Mouse (Mus musculus) midbrain, postnatal 0 days (tissue): Measurements from ENCODE around the gene 5730522E02Rik. TPM values are rescaled to one million over a fixed set of nuclear protein-coding genes. Genes with fewer than 3 reads are reported as not detected.

Source experiments
- ATAC-seq: fragments of 200-750 bp; cut with Nextera tagmentation; 2 replicates; pipeline ENCODE4 v1.8.0; 2017; ENCODE audit warnings: moderate number of reproducible peaks, mild to moderate bottlenecking, moderate TSS enrichment, moderate library complexity; ENCODE audit not compliant: low FRiP score
- DNase-seq: peaks from one replicate; pipeline ENCODE4 v3.0.0-alpha.2; 2015; ENCODE audit warnings: low spot score
- H3K27ac ChIP-seq: fragments of 300-500 bp; sonication (generic); 2 replicates; pipeline ENCODE4 v1.5.1; 2014; ENCODE audit warnings: low read depth, mild to moderate bottlenecking, low read length, mixed read lengths
- H3K27me3 ChIP-seq: fragments of 300-500 bp; sonication (generic); 2 replicates; pipeline ENCODE4 v1.6.1; 2014; ENCODE audit warnings: low read length, control low read depth, mixed read lengths; ENCODE audit not compliant: insufficient read depth
- H3K36me3 ChIP-seq: fragments of 300-500 bp; sonication (generic); 2 replicates; pipeline ENCODE4 v1.6.1; 2014; ENCODE audit warnings: low read length, control low read depth, mixed read lengths; ENCODE audit not compliant: insufficient read depth
- H3K4me1 ChIP-seq: fragments of 300-500 bp; sonication (generic); 2 replicates; pipeline ENCODE4 v1.6.1; 2014; ENCODE audit warnings: mild to moderate bottlenecking, control low read depth, antibody characterized with exemption, low read length, mixed read lengths; ENCODE audit not compliant: insufficient read depth
- H3K4me2 ChIP-seq: fragments of 300-500 bp; sonication (generic); 2 replicates; pipeline ENCODE4 v1.6.1; 2014; ENCODE audit warnings: low read depth, mild to moderate bottlenecking, low read length, mixed read lengths; ENCODE audit not compliant: poor library complexity, severe bottlenecking
- H3K4me3 ChIP-seq: fragments of 300-500 bp; sonication (generic); 2 replicates; pipeline ENCODE4 v1.5.1; 2014; ENCODE audit warnings: low read depth, mild to moderate bottlenecking, low read length, moderate library complexity
- H3K9ac ChIP-seq: fragments of 300-500 bp; sonication (generic); replicated peaks from 2 replicates; pipeline ENCODE4 v1.6.1; 2014; ENCODE audit warnings: mild to moderate bottlenecking, low read length, moderate library complexity, mixed read lengths; ENCODE audit not compliant: poor library complexity, severe bottlenecking
- H3K9me3 ChIP-seq: fragments of 300-500 bp; sonication (generic); 2 replicates; pipeline ENCODE4 v1.6.1; 2016; ENCODE audit warnings: low read length, control low read depth
- CTCF ChIP-seq: IDR thresholded peaks from 2 replicates; pipeline ENCODE4 v1.5.1; 2016; ENCODE audit warnings: antibody characterized with exemption, mild to moderate bottlenecking
- WGBS: fragments of 180-500 bp; shearing (Covaris S2); extraction: QIAGEN DNeasy Blood & Tissue Kit; methylation state at CpG from one replicate; pipeline ENCODE4 v1.1.7; 2014; 5-methylcytosine and 5-hydroxymethylcytosine counted together
- polyA plus RNA-seq: library from polyadenylated mRNA; unstranded; fragments of >200 nt; fragmentation: Nextera tagmentation; extraction: Ambion mirVana; gene quantifications from 2 replicates; pipeline ENCODE4 v1.2.1, GENCODE M21; 2015
- total RNA-seq: library from RNA; depleted of rRNA; stranded (reverse); fragments of >200 nt; gene quantifications from 2 replicates; pipeline ENCODE4 v1.2.3, GENCODE M21; 2014

The 5730522E02Rik gene
- total and polyA plus RNA-seq, 2 experiments from 2014 or later = 5.6 to 12.7 TPM

DNA sequence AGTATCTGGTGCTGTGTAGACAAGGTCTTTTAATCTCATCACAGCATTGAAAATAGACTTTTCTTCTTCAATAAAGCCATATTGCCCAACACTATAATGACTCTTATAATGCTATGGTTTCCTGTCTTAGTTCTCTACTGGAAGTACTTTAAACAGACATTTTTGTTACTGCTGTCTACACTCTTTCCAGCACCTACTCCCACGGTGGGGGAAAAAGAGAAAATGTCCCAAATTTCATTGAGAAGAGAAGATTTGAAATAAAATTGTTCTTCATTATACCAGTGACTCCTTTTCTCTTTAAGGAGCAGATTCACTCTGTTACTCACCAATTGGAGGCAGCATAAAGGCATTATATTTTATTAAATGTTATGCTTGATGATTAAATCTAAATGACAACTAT lies 72.5 kb downstream of the 5730522E02Rik start:
- H3K27me3 ChIP-seq = no peaks in the 10 kb centered on the region
- no peak for TF ChIP-seq CTCF
- WGBS = 96% methylated on average over 1 of the region's 1 CpGs
- H3K36me3 ChIP-seq = no peaks in the 10 kb centered on the region
- H3K4me3 ChIP-seq = no peak overlapping the region
- no peak overlapping the region for H3K9ac ChIP-seq
- H3K9me3 ChIP-seq = no peaks in the 10 kb centered on the region
- H3K27ac ChIP-seq = no peak overlapping the region
- no peak for ATAC-seq
- DNase-seq = no peak
- no peak overlapping the region for H3K4me2 ChIP-seq
- no peaks in the 10 kb centered on the region for H3K4me1 ChIP-seq

DNA sequence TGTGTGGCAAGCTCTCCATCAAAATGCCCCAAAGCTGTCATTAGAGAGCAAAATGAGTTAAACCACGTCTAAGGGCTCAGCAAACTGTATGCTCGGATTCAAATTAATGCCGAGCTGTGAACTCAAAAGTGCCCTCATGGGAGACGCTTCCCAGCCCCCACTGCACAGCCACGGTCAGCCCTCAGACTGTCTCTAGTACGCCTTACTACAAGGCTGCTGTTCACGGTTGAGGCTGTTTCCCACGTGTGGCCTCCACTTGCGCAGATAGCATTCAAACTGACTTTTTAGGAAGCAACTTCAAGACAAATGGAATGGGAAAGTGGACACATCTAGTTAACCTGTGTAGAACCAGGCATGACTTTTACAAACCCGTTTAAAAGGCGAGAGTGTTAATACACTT lies 79.7 kb downstream of the 5730522E02Rik start:
- ATAC-seq (no peak), DNase-seq (no peak)
- no peaks in the 10 kb centered on the region for H3K27me3 ChIP-seq
- no peaks in the 10 kb centered on the region for H3K9me3 ChIP-seq
- no peak overlapping the region for H3K9ac ChIP-seq
- TF ChIP-seq CTCF = no peak
- no peaks in the 10 kb centered on the region for H3K4me1 ChIP-seq
- 42% methylated on average over 11 of the region's 11 CpGs for WGBS
- no peaks in the 10 kb centered on the region for H3K36me3 ChIP-seq
- no peak overlapping the region for H3K4me3 ChIP-seq
- H3K4me2 ChIP-seq = no peak overlapping the region
- H3K27ac ChIP-seq = no peak overlapping the region

DNA sequence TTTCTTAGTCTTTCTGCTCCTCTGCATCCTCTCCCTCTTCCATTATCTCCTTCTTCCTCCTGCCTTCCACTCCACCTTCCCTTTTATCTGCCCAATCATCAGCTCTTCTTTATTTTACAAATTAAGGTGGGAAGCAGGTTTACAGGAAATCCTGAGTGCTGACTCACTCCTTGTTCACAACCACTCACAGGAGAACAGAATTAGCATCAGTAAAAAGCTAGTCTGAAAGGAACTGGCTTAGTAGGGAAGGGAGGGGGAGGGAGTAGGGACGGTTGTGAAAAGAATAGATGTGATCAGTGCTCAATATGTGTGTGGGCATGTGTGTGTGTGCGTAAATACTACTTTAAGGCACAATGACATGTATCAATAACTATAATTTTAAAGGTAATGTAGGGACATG lies 81.5 kb downstream of the 5730522E02Rik start:
- ATAC-seq = no peak
- no peak overlapping the region for H3K9ac ChIP-seq

DNA sequence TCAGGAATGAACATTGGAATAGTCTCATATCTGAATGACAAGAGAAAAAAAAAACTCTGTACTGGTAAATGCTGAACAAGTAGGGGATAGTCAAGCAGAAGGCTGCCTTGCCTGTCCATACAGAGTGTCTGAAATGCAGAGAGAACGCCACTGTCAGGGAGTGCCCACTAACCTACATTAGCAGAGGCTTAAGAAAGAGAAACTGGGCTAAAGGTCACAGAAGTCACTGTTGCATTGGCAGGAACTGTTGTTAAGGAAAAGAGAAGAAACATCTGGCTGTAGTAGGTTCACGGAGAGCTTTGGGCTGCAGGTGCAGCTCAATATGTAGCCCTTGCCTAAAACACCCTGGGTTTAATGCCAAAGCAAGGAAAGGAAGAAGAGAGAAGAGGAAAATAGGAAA lies 82.2 kb downstream of the 5730522E02Rik start:
- Histone ChIP-seq H3K9me3 (no peaks in the 10 kb centered on the region), H3K27me3 (no peaks in the 10 kb centered on the region), H3K36me3 (no peaks in the 10 kb centered on the region), H3K4me3 (no peak overlapping the region), H3K4me2 (no peak overlapping the region), H3K27ac (no peak overlapping the region), H3K9ac (no peak overlapping the region), H3K4me1 (no peaks in the 10 kb centered on the region)
- 66% methylated on average over 2 of the region's 2 CpGs for WGBS
- no peak for TF ChIP-seq CTCF
- no peak for ATAC-seq
- no peak for DNase-seq

More for the DNA sequence above, 81.5 kb downstream of the 5730522E02Rik start:
- TF ChIP-seq CTCF = no peak
- H3K4me1 ChIP-seq = no peaks in the 10 kb centered on the region
- H3K36me3 ChIP-seq = no peaks in the 10 kb centered on the region
- WGBS = 49% methylated on average over 2 of the region's 2 CpGs
- no peak overlapping the region for H3K4me2 ChIP-seq
- H3K9me3 ChIP-seq = no peaks in the 10 kb centered on the region
- H3K27ac ChIP-seq = no peak overlapping the region
- no peak for DNase-seq
- H3K4me3 ChIP-seq = no peak overlapping the region
- H3K27me3 ChIP-seq = no peaks in the 10 kb centered on the region

DNA sequence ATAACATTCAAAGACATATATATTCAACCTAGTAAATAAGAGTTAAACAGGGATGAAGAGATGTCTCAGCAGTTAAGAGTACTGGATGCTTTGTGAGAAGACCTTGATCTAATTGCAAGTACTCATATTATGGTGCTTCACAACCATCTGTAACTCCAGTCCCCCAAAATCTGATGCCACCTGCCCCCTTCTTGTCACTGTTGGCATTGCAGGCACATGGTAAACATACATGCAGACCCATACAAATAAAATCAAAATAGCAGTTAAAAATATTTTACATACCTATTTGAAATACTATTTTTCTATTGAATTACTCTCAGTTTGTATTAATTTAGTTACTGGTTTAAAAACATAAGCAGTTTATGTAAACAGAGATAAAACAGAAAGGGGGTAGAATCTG lies 84.6 kb downstream of the 5730522E02Rik start:
- H3K4me3 ChIP-seq = no peak overlapping the region
- no peak overlapping the region for H3K9ac ChIP-seq
- no peaks in the 10 kb centered on the region for H3K9me3 ChIP-seq
- H3K27ac ChIP-seq = no peak overlapping the region
- no peak for DNase-seq
- H3K27me3 ChIP-seq = no peaks in the 10 kb centered on the region
- H3K36me3 ChIP-seq = no peaks in the 10 kb centered on the region
- no peaks in the 10 kb centered on the region for H3K4me1 ChIP-seq
- ATAC-seq = no peak
- no peak overlapping the region for H3K4me2 ChIP-seq
- TF ChIP-seq CTCF = peak; percentile 37; the same call in 1 of the 2 replicates

DNA sequence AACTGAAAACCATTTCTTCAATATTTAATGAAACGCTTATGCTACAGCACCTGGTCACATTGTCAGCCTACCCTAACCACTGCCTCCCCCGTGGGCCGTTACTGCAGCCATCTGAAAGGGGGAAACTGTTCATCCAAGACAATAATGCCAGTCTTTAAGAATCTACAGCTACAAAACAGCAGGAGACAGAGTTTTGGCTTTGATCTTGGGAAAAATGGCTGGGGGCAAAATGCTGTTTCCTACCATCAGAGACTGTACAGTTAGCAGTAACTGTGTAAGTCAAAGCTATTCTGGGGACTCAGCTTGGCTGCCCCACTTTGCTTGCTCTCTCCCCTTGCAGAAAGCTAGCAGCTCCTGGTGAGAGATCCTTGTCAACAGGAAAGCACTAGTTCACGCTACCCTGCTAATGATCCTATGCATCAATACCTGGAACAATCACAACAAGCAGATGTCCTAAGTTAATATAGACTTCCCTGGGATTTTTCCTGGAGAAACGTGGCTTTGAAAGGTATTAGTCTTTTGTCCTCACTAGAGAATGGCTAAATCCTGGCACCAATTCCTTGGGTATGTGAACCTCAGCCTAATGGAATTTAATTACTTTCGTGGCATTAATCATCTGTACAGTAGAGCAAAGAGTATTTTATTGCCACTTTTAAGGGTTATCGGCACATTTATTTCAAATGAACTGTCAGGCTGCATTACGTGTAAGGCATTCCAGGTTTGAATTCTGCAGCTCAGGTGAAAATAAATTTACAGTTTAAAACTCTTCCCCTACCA lies 89.6 kb downstream of the 5730522E02Rik start:
- WGBS = 43% methylated on average over 8 of the region's 8 CpGs
- TF ChIP-seq CTCF = no peak
- ATAC-seq (no peak), DNase-seq (no peak)
- H3K27me3 ChIP-seq = no peaks in the 10 kb centered on the region
- no peak overlapping the region for H3K9ac ChIP-seq
- no peaks in the 10 kb centered on the region for H3K36me3 ChIP-seq
- no peaks in the 10 kb centered on the region for H3K9me3 ChIP-seq
- no peak overlapping the region for H3K27ac ChIP-seq
- H3K4me2 ChIP-seq = no peak overlapping the region
- H3K4me1 ChIP-seq = no peaks in the 10 kb centered on the region
- no peak overlapping the region for H3K4me3 ChIP-seq
